Mouse (Mus musculus): ENCODE measurements around the gene Kcnj3. TPM values are rescaled to one million over a fixed set of nuclear protein-coding genes. Genes with fewer than 3 reads are reported as not detected.

Gene Kcnj3
- polyA plus RNA-seq, 1 experiment: 52.1 TPM

DNA sequence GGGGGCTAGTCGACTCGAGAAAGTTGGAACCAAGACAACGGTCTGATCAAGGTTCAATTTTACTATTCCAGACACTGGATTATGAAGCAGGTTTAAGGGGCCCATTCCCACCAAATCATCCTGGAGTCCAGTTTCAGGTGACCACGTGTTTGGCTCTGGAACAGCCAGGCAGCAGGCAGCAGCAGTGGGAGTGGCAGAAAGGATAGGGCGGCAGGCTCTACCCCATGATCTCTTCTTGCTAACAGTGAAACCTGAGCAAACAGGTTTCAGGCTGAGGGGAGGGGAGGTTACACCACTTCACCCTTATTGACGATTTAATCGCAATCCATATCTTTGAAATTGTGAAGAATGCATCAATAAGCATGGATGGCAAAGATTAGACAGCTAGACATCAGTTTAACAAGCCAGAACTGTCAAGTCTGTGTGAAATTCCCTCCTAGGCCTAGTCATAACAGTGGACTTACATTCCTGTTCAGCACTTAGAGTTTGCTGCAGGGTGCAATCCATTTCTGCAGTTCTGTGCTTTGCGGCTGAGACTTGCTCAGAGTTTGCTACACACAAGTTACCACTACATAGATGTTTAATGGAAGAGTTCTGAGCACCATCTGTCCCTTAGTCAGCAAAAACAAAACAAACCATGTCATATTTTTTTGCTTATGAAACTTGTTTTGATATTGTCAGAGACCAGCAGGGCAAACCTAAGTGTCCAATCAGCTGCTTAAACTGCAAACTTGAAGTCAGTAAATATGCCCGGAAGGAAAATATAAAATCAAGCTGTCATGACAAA lies 67.8 kb downstream of the Kcnj3 start:
- TF ChIP-seq POLR2A (IDR thresholded peaks at IDR 0.05; ENCODE audit: extremely low read depth, insufficient read depth, low read length) (no peak), CTCF (IDR thresholded peaks at IDR 0.05; ENCODE audit: extremely low read depth, insufficient read depth, low read length) (no peak)
- no peak overlapping the region for H3K27ac ChIP-seq (ENCODE audit: insufficient read depth, low read length)
- H3K4me3 ChIP-seq (ENCODE audit: insufficient read depth, low read length): no peak overlapping the region
- no peaks in the 10 kb centered on the region; the same call in 1 of the 2 replicates for H3K4me1 ChIP-seq (ENCODE audit: control insufficient read depth, insufficient read depth, low read length)

DNA sequence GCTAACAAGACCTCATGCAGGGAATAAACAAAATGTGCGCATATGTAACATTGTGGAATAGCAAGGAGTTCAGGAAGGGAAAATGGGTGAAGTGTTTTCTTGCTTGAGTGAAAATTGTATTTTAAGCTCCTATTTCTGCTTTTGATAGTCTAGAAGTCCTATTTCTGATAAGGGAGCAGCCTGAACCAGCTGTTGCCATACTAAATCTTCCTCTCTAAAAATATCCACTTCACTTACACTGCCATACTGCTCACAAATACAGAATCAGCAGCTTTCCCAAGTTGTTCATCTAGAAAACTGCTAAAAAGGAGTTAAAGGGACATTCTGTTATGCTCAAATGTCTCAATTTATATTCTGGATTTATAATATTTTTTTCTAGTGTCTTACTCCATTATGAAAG lies 69.9 kb downstream of the Kcnj3 start:
- no peak for TF ChIP-seq POLR2A (IDR thresholded peaks at IDR 0.05; ENCODE audit: extremely low read depth, insufficient read depth, low read length)
- no peak for TF ChIP-seq CTCF (IDR thresholded peaks at IDR 0.05; ENCODE audit: extremely low read depth, insufficient read depth, low read length)
- no peaks in the 10 kb centered on the region; the same call in 1 of the 2 replicates for H3K4me1 ChIP-seq (ENCODE audit: control insufficient read depth, insufficient read depth, low read length)
- no peak overlapping the region for H3K27ac ChIP-seq (ENCODE audit: insufficient read depth, low read length)
- no peak overlapping the region for H3K4me3 ChIP-seq (ENCODE audit: insufficient read depth, low read length)

DNA sequence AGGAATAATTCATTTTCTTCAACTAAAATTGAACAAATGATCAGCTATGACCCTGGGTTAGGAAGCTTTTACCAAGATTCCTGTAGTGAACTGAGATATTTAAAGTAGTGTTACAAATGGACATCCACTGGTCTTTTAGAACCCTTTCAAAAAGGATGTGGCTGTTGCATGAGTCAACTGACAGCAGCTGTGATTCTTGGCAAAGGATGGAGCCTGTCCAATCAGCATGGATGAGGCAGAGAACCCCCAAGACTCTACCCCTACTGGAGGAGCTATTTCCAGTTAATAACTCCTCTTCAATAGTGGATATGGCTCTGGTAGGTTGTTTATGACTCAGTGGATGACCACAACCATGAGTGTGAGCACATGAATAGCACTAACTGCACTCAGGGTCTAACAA lies 81.5 kb downstream of the Kcnj3 start:
- H3K27ac ChIP-seq (ENCODE audit: insufficient read depth, low read length): no peak overlapping the region
- H3K4me1 ChIP-seq (ENCODE audit: control insufficient read depth, insufficient read depth, low read length): no peaks in the 10 kb centered on the region
- TF ChIP-seq POLR2A (IDR thresholded peaks at IDR 0.05; ENCODE audit: extremely low read depth, insufficient read depth, low read length) (no peak), CTCF (IDR thresholded peaks at IDR 0.05; ENCODE audit: extremely low read depth, insufficient read depth, low read length) (no peak)
- no peak overlapping the region for H3K4me3 ChIP-seq (ENCODE audit: insufficient read depth, low read length)

DNA sequence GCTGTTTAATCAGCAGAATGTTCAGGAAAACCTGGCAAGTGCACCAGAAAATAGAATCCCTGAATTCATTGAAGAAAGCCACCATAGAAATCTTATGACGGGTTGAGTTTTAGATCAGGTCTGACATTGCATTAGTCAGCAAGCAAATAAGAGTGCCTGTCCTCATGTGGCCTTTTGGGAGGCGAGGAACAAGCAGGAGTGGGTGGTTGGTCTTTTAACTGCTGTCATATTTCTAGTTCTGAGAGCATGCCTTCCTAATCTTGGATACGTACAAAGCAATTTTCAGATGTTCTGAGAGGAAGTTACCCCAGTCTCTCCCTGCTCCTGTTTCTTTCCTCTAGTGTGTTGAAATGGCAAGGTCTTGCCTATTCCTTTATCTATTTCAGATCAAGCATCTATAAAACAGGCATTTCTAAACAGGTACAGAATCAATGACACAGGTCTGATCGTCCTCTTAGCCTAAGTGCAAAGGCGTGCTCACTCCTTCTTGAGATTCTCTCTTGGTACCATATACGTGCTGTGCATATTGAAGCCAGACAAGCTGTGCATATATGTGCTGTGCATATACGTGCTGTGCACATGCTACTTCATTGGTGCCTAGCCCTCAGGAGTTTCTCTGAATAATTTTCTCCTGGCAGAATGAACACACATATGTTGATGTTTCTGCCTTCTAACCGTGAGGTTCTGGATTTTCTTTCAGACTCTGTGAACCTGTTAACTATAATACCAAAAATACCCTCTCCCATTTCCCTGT lies 97.1 kb downstream of the Kcnj3 start:
- H3K4me3 ChIP-seq (ENCODE audit: insufficient read depth, low read length): no peak overlapping the region
- H3K4me1 ChIP-seq (ENCODE audit: control insufficient read depth, insufficient read depth, low read length): peaks cover 4% of the 10 kb centered on the region
- H3K27ac ChIP-seq (ENCODE audit: insufficient read depth, low read length): peak overlapping the region; percentile 79
- TF ChIP-seq CTCF (IDR thresholded peaks at IDR 0.05; ENCODE audit: extremely low read depth, insufficient read depth, low read length): no peak
- TF ChIP-seq POLR2A (IDR thresholded peaks at IDR 0.05; ENCODE audit: extremely low read depth, insufficient read depth, low read length): no peak

DNA sequence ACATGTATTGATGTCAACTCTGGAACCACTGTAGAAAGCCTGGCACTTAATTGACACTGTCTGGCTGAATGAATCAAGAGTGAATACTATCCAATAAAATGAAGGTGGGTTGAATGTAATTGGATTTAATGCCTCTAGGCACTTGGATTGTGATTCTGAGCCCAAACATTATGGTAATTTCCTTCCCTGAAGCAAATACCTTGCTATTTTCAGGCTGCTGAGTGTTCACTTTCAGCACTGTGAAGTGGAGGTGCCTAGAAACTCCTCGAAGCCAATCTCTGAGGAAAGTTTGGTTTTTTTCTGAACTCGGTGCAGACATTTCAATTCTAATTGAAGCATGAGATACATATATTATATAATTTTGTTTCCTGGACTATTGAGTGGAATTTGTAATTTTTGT lies 99.2 kb downstream of the Kcnj3 start:
- TF ChIP-seq CTCF (IDR thresholded peaks at IDR 0.05; ENCODE audit: extremely low read depth, insufficient read depth, low read length): no peak
- no peak for TF ChIP-seq POLR2A (IDR thresholded peaks at IDR 0.05; ENCODE audit: extremely low read depth, insufficient read depth, low read length)
- Histone ChIP-seq H3K4me1 (ENCODE audit: control insufficient read depth, insufficient read depth, low read length) (peaks cover 4% of the 10 kb centered on the region), H3K4me3 (ENCODE audit: insufficient read depth, low read length) (no peak overlapping the region), H3K27ac (ENCODE audit: insufficient read depth, low read length) (no peak overlapping the region)

DNA sequence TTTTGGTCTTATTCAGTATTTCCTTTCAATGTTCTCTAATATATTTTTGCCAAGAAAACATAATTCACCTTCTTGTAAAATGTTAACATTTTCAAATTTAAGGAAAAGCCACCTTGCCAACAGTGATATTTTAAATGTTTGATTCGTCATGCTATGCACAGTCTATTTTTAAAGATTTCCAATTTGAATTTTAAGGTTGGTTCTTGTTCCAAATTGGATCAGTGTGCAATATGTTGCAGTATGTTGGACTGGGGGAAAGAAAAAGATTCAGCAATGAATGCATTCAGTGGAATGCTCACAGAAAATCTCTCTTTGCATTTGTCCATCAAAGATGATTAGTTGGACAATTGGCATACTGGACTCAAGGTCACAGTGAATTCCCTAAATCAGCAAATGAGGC lies 99.7 kb downstream of the Kcnj3 start:
- Histone ChIP-seq H3K27ac (ENCODE audit: insufficient read depth, low read length) (no peak overlapping the region), H3K4me1 (ENCODE audit: control insufficient read depth, insufficient read depth, low read length) (peaks cover 4% of the 10 kb centered on the region), H3K4me3 (ENCODE audit: insufficient read depth, low read length) (no peak overlapping the region)
- TF ChIP-seq POLR2A (IDR thresholded peaks at IDR 0.05; ENCODE audit: extremely low read depth, insufficient read depth, low read length) (no peak), CTCF (IDR thresholded peaks at IDR 0.05; ENCODE audit: extremely low read depth, insufficient read depth, low read length) (no peak)

DNA sequence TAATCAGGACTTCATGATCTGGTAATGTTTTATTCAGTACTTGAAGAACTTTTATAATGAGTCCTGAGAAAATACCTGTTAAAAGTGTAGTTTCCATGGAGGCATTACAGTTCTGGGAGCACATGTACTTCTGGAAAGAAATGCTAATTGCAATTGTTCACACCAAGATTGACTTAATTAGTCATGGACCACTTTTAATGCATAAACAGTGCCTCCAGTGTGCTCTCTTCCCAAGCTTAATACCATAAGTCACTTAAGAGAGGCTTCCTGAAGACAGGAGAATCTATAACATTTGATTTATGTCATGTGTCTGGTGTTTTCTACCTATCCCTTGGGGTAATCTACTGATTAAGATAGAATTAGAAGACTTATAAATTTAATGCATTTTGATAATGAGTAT lies 111.8 kb downstream of the Kcnj3 start:
- Histone ChIP-seq H3K4me1 (ENCODE audit: control insufficient read depth, insufficient read depth, low read length) (no peaks in the 10 kb centered on the region), H3K27ac (ENCODE audit: insufficient read depth, low read length) (no peak overlapping the region), H3K4me3 (ENCODE audit: insufficient read depth, low read length) (no peak overlapping the region)
- TF ChIP-seq POLR2A (IDR thresholded peaks at IDR 0.05; ENCODE audit: extremely low read depth, insufficient read depth, low read length): no peak
- no peak for TF ChIP-seq CTCF (IDR thresholded peaks at IDR 0.05; ENCODE audit: extremely low read depth, insufficient read depth, low read length)

DNA sequence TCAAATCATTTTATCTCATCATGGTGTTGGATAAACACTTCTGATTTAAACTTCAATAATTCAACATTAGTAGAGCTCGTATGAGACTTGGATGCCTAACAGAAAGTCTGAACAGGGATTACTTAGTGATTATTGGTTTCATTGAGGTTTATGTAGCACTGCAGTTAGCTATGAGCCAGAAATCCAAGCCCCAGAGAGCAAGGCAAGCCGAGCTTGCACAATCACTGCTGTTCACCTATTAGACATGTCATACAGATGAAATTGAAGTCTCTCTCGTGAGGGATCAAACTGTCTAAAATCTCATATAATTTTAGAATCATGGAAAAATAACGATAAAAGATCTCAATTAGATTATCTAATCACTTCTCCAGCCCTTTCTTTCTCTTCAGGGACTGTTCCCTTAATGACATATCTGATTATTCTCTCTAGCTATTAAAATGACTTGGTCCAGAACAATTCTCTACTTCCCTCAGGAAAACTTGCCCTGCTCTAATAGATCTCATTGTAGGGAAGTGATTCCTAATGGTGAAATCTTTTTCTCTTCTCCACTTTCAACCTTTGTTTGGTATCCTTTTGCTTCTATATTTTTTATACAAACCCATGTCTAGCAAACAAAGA lies 122.7 kb downstream of the Kcnj3 start:
- H3K27ac ChIP-seq (ENCODE audit: insufficient read depth, low read length): no peak overlapping the region
- H3K4me1 ChIP-seq (ENCODE audit: control insufficient read depth, insufficient read depth, low read length): no peaks in the 10 kb centered on the region; the same call in 1 of the 2 replicates
- H3K4me3 ChIP-seq (ENCODE audit: insufficient read depth, low read length): no peak overlapping the region
- TF ChIP-seq CTCF (IDR thresholded peaks at IDR 0.05; ENCODE audit: extremely low read depth, insufficient read depth, low read length): no peak
- TF ChIP-seq POLR2A (IDR thresholded peaks at IDR 0.05; ENCODE audit: extremely low read depth, insufficient read depth, low read length): no peak

DNA sequence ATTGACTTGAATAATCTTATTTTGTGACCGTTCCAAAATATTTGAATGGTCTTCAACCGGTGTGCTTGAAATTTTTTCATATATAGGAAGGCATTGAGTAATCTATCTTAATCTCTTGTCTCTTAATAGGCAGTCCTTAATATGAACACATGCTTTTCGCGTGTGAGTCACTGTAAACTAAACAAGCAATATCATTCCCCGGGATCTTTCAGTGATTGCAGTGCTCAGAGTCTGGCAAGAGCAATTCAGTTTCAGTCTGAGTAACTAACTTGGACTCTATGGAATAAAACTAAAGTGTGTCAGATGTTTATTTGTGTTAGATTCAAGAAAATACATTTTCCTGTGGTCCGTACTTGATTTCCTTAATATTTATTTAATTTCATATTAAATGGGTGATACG lies 133.5 kb downstream of the Kcnj3 start:
- no peak overlapping the region for H3K27ac ChIP-seq (ENCODE audit: insufficient read depth, low read length)
- TF ChIP-seq CTCF (IDR thresholded peaks at IDR 0.05; ENCODE audit: extremely low read depth, insufficient read depth, low read length): no peak
- TF ChIP-seq POLR2A (IDR thresholded peaks at IDR 0.05; ENCODE audit: extremely low read depth, insufficient read depth, low read length): no peak

More for the DNA sequence above, 133.5 kb downstream of the Kcnj3 start:
- no peak overlapping the region for H3K4me3 ChIP-seq (ENCODE audit: insufficient read depth, low read length)
- H3K4me1 ChIP-seq (ENCODE audit: control insufficient read depth, insufficient read depth, low read length): no peaks in the 10 kb centered on the region
